Mouse (Mus musculus) spleen, adult 2 months (tissue): ENCODE measurements at regions not wholly inside any gene's neighbourhood (a gene's known extent, or its start where the extent isn't known, plus 50 kb on each side); places are given as distances from the start of the nearest gene placed in this dataset.

Experiments used
- CTCF ChIP-seq: fragments of 200-500 bp; IDR thresholded peaks from 2 replicates; pipeline ENCODE4 v1.5.1; 2011; ENCODE audit warnings: mild to moderate bottlenecking, inconsistent platforms; ENCODE audit not compliant: insufficient read depth, insufficient read length, insufficient replicate concordance; ENCODE audit errors: extremely low read depth
- POLR2A ChIP-seq: fragments of 200-500 bp; IDR thresholded peaks from 2 replicates; pipeline ENCODE4 v1.6.1; 2011; ENCODE audit warnings: low read depth, low read length, inconsistent platforms

DNA sequence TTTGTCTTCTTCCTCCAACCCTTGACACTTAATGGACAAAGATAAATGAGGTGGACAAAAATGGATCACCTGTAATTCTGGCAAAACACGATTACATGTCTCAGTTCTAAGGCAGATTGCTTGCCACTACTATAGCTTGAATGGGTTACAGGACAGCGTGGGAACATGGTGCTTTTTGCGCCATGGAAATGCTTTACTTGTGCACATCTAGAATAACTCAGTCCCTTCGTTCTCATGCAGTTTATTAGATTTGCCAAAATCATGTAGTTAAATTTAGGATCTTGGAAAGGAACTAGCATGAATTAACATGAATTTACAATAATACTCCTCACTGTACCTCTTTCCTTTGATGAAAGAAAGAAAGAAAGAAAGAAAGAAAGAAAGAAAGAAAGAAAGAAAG is 211.1 kb upstream of the Dab2 start:
- TF ChIP-seq CTCF = no peak
- TF ChIP-seq POLR2A = no peak
